Mouse (Mus musculus): ENCODE measurements around the gene Isca2. TPM values are rescaled to one million over a fixed set of nuclear protein-coding genes. Genes with fewer than 3 reads are reported as not detected.

Isca2 gene
- polyA plus RNA-seq, 1 experiment from 2014 or later, result 139 TPM

DNA sequence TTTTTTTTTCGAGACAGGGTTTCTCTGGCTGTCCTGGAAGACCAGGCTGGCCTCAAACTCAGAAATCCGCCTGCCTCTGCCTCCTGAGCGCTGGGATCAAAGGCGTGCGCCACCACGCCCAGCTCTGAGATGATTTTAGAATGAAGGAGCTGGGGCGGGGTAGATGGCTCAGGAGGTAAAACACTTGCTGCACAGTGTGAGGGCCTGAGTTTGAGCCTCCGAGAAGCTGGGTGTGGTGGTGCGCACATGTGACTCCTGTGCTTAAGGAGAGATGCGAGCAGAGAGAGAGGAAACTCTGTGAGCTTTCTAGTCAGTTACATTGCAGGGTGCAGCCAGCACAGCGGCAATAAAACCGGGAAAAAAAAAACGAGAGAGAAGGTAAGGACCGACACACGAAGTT lies 7.5 kb upstream of the Isca2 start:
- ATAC-seq (replicated peaks; ENCODE audit: low FRiP score), result no peak
- WGBS, result 84% methylated on average over 15 of the region's 15 CpGs
- H3K4me2 ChIP-seq, result no peak overlapping the region

DNA sequence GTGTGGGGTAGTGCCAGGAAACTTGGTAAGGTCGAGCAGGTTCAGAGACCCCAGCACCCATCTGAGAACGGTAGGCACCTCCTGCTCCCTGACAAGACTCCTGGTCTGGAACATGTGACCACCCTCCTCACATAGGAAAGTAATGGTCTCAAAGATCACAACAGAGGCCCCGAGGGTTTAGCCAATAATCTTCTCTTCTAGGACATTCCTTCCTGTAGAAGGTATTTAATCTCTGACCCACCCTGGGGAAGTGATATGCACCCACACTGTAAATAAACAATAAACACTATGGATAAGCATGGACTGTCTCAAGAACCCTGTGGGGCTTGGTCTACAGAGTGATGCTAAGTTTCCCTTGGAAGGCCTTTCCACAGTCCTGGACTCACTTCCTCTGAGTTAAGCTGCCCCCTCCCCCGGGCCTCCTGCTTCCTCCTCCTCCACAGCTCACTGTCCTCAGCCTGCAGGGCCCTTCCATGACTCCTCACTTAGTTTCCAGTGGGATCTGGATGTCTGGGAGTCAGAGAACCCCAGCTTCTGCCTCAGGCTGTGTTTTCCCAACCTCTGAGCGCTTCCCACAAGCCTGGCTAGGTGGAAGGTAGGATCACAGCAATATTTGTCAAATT lies 6.8 kb upstream of the Isca2 start:
- WGBS, result 62% methylated on average over 5 of the region's 5 CpGs
- Histone ChIP-seq H3K36me3 (ENCODE audit: control insufficient read depth, insufficient read depth, low read length) (peaks cover 16% of the 10 kb centered on the region), H3K9me3 (ENCODE audit: control insufficient read depth, low read length) (no peaks in the 10 kb centered on the region), H3K4me2 (no peak overlapping the region), H3K4me3 (ENCODE audit: low read depth, low read length) (no peak overlapping the region), H3K4me1 (replicated peaks; ENCODE audit: control insufficient read depth, insufficient read depth, low read length) (peaks cover 16% of the 10 kb centered on the region), H3K27me3 (replicated peaks; ENCODE audit: control insufficient read depth, insufficient read depth, low read length) (no peaks in the 10 kb centered on the region), H3K27ac (ENCODE audit: low read depth, low read length) (no peak overlapping the region), H3K9ac (ENCODE audit: low read depth, low read length) (no peak overlapping the region)
- DNase-seq (ENCODE audit: low spot score) (no peak), ATAC-seq (replicated peaks; ENCODE audit: low FRiP score) (no peak; the same call in 1 of the 2 replicates)

More for the DNA sequence above, 7.5 kb upstream of the Isca2 start:
- Histone ChIP-seq H3K4me1 (replicated peaks; ENCODE audit: control insufficient read depth, insufficient read depth, low read length) (peaks cover 8% of the 10 kb centered on the region), H3K27ac (ENCODE audit: low read depth, low read length) (no peak overlapping the region), H3K36me3 (ENCODE audit: control insufficient read depth, insufficient read depth, low read length) (peaks cover 14% of the 10 kb centered on the region), H3K27me3 (replicated peaks; ENCODE audit: control insufficient read depth, insufficient read depth, low read length) (no peaks in the 10 kb centered on the region), H3K9me3 (ENCODE audit: control insufficient read depth, low read length) (no peaks in the 10 kb centered on the region), H3K9ac (ENCODE audit: low read depth, low read length) (no peak overlapping the region), H3K4me3 (ENCODE audit: low read depth, low read length) (no peak overlapping the region)
- DNase-seq (ENCODE audit: low spot score), result no peak

- no peak overlapping the region for H3K27ac ChIP-seq (ENCODE audit: low read depth, low read length)
- H3K36me3 ChIP-seq (ENCODE audit: control insufficient read depth, insufficient read depth, low read length), result peaks cover 16% of the 10 kb centered on the region
- H3K4me3 ChIP-seq (ENCODE audit: low read depth, low read length), result no peak overlapping the region
- peaks cover 21% of the 10 kb centered on the region for H3K4me1 ChIP-seq (replicated peaks; ENCODE audit: control insufficient read depth, insufficient read depth, low read length)
- no peak overlapping the region for H3K4me2 ChIP-seq
- no peak overlapping the region for H3K9ac ChIP-seq (ENCODE audit: low read depth, low read length)
- 72% methylated on average over 6 of the region's 6 CpGs for WGBS
- no peaks in the 10 kb centered on the region for H3K27me3 ChIP-seq (replicated peaks; ENCODE audit: control insufficient read depth, insufficient read depth, low read length)
- no peaks in the 10 kb centered on the region for H3K9me3 ChIP-seq (ENCODE audit: control insufficient read depth, low read length)
- ATAC-seq (replicated peaks; ENCODE audit: low FRiP score) (no peak), DNase-seq (ENCODE audit: low spot score) (no peak)
Observed at GRCm38 (mm10) chr12:84767510-84767909, 5.5 kb upstream of the Isca2 start.

DNA sequence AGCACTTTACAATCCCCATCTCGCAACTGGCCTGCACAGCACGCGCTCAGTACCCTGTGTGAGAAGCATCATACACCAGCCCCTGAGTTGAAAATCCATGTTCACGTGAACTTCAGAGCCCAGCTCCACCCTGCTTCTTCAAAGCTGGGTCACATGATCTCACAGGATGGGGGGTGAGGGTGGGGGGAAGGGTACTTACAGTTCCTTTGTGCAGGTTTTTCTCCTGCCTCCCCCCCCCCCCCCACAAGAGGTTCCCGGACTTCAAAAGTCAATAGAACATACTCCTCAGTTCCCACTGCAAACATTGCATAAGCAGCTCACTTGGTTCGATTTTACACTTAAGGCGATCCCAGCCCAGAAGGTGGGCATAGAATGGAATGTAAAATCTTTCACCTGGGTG lies 3.4 kb upstream of the Isca2 start:
- no peak overlapping the region for H3K9ac ChIP-seq (ENCODE audit: low read depth, low read length)
- WGBS, result 83% methylated on average over 7 of the region's 7 CpGs
- H3K4me2 ChIP-seq, result no peak overlapping the region
- H3K27me3 ChIP-seq (replicated peaks; ENCODE audit: control insufficient read depth, insufficient read depth, low read length), result no peaks in the 10 kb centered on the region
- H3K4me3 ChIP-seq (ENCODE audit: low read depth, low read length), result no peak overlapping the region
- peaks cover 24% of the 10 kb centered on the region for H3K4me1 ChIP-seq (replicated peaks; ENCODE audit: control insufficient read depth, insufficient read depth, low read length)
- no peak for ATAC-seq (replicated peaks; ENCODE audit: low FRiP score)
- H3K36me3 ChIP-seq (ENCODE audit: control insufficient read depth, insufficient read depth, low read length), result peaks cover 6% of the 10 kb centered on the region; the same call in 1 of the 2 replicates
- DNase-seq (ENCODE audit: low spot score), result no peak
- no peak overlapping the region for H3K27ac ChIP-seq (ENCODE audit: low read depth, low read length)
- no peaks in the 10 kb centered on the region for H3K9me3 ChIP-seq (ENCODE audit: control insufficient read depth, low read length)

DNA sequence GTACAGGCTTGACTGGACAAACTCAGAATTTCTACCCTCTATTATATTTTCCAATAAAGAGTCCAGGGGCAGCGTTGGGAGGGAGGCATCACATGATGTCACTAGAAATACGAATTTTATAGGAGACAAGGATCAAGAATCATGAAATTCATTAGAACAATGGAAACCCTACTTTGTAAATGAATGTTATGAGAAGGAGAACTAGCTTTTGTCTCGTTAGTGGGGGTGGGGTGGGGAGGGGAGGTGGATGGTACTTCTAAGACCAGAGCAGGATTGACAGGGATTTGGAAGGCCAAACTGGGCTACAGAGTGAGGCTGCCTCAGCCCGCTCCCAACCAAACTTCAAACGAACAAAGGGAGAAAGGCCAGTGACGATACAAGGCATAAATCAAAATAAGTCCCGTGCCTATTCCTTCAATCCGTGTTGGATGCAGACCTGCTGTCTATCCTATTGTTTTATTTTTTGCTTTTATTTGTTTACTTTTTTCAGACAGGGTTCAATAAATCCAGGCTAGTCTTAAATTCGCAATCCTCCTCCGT lies 1.0 kb upstream of the Isca2 start:
- Histone ChIP-seq H3K4me1 (replicated peaks; ENCODE audit: control insufficient read depth, insufficient read depth, low read length) (peaks cover 23% of the 10 kb centered on the region), H3K9ac (ENCODE audit: low read depth, low read length) (peak overlapping the region; percentile 84), H3K4me2 (peak overlapping the region; percentile 71), H3K27ac (ENCODE audit: low read depth, low read length) (peak overlapping the region; percentile 89), H3K9me3 (ENCODE audit: control insufficient read depth, low read length) (no peaks in the 10 kb centered on the region), H3K27me3 (replicated peaks; ENCODE audit: control insufficient read depth, insufficient read depth, low read length) (no peaks in the 10 kb centered on the region), H3K36me3 (ENCODE audit: control insufficient read depth, insufficient read depth, low read length) (peaks cover 3% of the 10 kb centered on the region; the same call in 1 of the 2 replicates), H3K4me3 (ENCODE audit: low read depth, low read length) (peak overlapping the region; percentile 86)
- WGBS, result 8% methylated on average over 10 of the region's 10 CpGs
- ATAC-seq (replicated peaks; ENCODE audit: low FRiP score) (no peak), DNase-seq (ENCODE audit: low spot score) (no peak)

- under 1% methylated on average over 20 of the region's 20 CpGs for WGBS
- Histone ChIP-seq H3K27ac (ENCODE audit: low read depth, low read length) (peak overlapping the region; percentile 49), H3K36me3 (ENCODE audit: control insufficient read depth, insufficient read depth, low read length) (peaks cover 3% of the 10 kb centered on the region; the same call in 1 of the 2 replicates), H3K4me2 (peak overlapping the region; percentile 78), H3K9me3 (ENCODE audit: control insufficient read depth, low read length) (no peaks in the 10 kb centered on the region), H3K27me3 (replicated peaks; ENCODE audit: control insufficient read depth, insufficient read depth, low read length) (no peaks in the 10 kb centered on the region), H3K4me1 (replicated peaks; ENCODE audit: control insufficient read depth, insufficient read depth, low read length) (peaks cover 23% of the 10 kb centered on the region), H3K9ac (ENCODE audit: low read depth, low read length) (peak overlapping the region; percentile 74), H3K4me3 (ENCODE audit: low read depth, low read length) (peak overlapping the region; percentile 86)
- ATAC-seq (replicated peaks; ENCODE audit: low FRiP score) (peak; percentile 11; the same call in 1 of the 2 replicates), DNase-seq (ENCODE audit: low spot score) (no peak)
Observed at GRCm38 (mm10) chr12:84773476-84773875, 425 bp downstream of the Isca2 start.

GRCm38 (mm10) chr12:84774376-84774775 lies 1.3 kb downstream of the Isca2 start:
- H3K4me2 ChIP-seq, result peak overlapping the region; percentile 78
- 0 out of 2 replicates have a peak, but pooled peaks cover 3% of the 10 kb centered on the region for H3K36me3 ChIP-seq (ENCODE audit: control insufficient read depth, insufficient read depth, low read length)
- H3K27me3 ChIP-seq (replicated peaks; ENCODE audit: control insufficient read depth, insufficient read depth, low read length), result no peaks in the 10 kb centered on the region
- H3K27ac ChIP-seq (ENCODE audit: low read depth, low read length), result peak overlapping the region; percentile 45; the same call in 1 of the 2 replicates
- H3K9me3 ChIP-seq (ENCODE audit: control insufficient read depth, low read length), result no peaks in the 10 kb centered on the region
- no peak for DNase-seq (ENCODE audit: low spot score)
- peaks cover 23% of the 10 kb centered on the region for H3K4me1 ChIP-seq (replicated peaks; ENCODE audit: control insufficient read depth, insufficient read depth, low read length)
- peak overlapping the region; percentile 74 for H3K9ac ChIP-seq (ENCODE audit: low read depth, low read length)
- ATAC-seq (replicated peaks; ENCODE audit: low FRiP score), result no peak
- peak overlapping the region; percentile 86 for H3K4me3 ChIP-seq (ENCODE audit: low read depth, low read length)
- WGBS, result 69% methylated on average over 6 of the region's 6 CpGs

DNA sequence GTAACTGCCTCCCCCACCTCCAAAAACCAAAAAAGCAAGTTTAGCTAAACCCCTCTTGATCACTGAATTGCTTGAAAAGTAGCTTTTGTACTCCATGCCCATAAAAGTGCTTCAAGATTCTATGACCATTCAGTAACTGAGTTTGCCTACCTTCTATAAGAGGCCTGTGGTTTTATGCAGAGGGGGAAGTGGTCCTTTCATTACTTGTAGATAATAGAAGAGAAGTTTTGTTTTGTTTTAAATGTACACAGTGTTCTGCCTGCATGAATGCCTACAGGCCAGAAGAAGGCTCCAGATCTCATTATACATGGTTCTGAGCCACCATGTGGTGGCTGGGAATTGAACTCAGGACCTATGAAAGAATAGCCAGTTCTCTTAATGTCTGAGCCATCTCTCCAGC lies 3.2 kb downstream of the Isca2 start:
- H3K27ac ChIP-seq (ENCODE audit: low read depth, low read length), result no peak overlapping the region
- H3K4me2 ChIP-seq, result no peak overlapping the region
- no peak overlapping the region for H3K9ac ChIP-seq (ENCODE audit: low read depth, low read length)
- H3K4me3 ChIP-seq (ENCODE audit: low read depth, low read length), result no peak overlapping the region
- H3K27me3 ChIP-seq (replicated peaks; ENCODE audit: control insufficient read depth, insufficient read depth, low read length), result no peaks in the 10 kb centered on the region
- no peaks in the 10 kb centered on the region for H3K9me3 ChIP-seq (ENCODE audit: control insufficient read depth, low read length)
- DNase-seq (ENCODE audit: low spot score) (no peak), ATAC-seq (replicated peaks; ENCODE audit: low FRiP score) (no peak)
- H3K4me1 ChIP-seq (replicated peaks; ENCODE audit: control insufficient read depth, insufficient read depth, low read length), result peaks cover 13% of the 10 kb centered on the region
- H3K36me3 ChIP-seq (ENCODE audit: control insufficient read depth, insufficient read depth, low read length), result no peaks in the 10 kb centered on the region

All from liver, embryonic 11.5 days (tissue).